Mouse (Mus musculus): ENCODE results near the gene Jpt1.
"Not testable (repeated sequence)": the region's sequence is repeated elsewhere in the genome, so short reads cannot be mapped to it uniquely, and the experiment has no call there.

Jpt1 gene

DNA sequence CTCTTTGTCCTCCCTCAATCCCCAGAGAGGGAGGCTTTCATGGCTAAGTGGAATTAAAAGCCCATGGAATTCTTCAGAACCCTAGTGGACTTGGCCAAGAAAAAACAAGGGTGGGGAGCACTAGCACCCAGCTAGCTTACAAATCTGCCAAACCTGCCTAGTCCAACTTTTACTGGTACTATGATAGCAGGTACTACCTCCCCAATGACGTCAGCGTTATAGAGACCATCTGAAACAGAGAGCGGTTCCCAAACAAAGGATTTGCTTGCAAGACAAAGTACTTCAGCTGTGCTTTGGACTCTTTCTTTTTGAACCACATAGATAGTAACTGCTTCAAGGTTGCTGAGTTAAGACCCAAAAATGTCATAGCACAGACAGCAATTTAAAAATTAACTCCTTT, 2.2 kb downstream of the Jpt1 start:
- no peak for DNase-seq

DNA sequence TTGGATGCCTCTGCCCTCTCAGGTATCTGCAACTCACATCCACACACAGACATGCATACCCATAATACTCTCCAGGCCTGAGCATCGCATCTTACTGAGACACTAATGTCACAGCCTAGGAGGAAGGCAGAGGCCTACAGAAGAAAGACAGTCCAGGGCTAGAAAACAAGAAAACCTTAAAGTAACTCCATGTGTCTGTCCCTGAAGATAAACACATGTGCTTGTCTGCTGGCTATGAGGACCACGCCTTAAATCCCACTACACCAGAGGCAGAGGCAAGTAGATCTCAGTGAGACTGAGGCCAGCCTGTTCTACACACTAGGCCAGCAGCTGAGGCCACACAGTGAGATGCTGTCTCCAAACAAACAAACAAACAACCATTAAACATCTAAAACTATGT, 3.1 kb downstream of the Jpt1 start:
- no peak for DNase-seq

DNA sequence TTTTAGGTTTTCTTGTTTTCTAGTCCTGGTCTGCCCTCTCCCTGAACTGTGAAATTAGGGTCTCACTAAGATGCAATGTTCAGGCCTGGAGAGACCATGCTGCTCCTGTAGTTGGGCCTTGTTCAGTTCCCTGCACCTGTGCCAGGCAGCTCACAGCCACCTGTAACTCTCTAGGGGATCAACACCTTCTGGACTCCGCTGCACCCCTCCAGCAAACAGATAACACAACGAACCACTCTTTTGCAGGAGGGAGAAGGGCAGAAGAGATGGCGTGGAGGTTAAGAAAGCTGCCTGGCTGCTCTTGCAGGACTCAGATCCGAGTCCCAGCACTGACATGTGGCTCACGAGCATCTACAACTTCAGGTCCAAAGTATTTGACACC, 3.7 kb downstream of the Jpt1 start:
- DNase-seq: no peak

DNA sequence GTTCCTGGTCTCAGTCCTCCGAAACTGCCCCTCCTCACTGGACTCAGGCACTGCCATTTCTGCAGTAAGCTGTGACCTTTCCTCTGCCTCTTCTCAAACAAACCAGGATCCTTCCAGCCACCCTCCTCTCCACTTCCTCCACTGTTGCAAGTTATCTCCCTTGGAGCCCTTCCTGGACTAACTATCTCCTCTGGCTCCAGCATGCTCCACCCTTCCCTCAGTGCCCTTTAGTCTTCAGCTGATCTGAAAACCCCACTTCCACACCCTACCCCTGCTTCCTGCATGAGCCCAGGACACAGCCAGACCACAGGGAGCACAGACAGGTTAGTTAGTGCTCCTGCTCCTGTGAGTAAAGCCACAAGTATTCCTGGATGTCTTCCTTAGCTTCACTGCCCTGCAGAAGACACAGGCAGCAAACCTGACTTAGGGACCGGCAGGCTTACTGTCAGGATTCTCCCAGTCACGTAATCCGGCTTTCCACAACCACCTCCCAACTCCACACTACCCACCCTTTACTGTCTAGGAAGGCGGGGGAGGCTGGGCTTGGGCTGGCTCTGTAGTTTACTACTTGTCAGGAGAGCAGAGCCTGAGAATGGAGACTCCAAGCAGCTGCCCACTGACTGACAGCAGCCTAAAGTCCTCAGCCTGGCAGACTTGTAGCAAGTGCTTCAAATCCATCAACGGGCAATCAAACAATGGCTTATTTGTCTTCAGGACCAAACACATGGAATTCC, 4.2 kb downstream of the Jpt1 start:
- no peak for DNase-seq

DNA sequence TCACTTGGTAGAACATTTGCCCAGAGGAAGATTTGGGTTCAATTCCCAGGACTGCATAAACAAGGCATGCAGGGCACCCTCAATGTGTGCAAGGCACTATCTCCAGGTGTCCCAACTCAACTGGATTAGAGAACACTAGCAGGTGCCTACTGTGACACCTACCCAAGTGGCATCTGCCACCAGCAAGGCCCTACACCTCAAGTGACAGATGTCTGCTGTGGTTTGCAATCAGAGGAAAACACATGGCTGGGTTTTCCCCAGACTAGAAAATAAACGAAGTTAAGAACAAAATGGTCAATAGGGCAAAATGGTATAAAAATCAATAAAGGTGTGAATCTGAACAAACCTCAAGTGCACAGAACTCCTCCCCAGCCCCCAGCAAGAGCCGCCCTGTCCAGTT, 6.1 kb downstream of the Jpt1 start:
- no peak for DNase-seq

DNA sequence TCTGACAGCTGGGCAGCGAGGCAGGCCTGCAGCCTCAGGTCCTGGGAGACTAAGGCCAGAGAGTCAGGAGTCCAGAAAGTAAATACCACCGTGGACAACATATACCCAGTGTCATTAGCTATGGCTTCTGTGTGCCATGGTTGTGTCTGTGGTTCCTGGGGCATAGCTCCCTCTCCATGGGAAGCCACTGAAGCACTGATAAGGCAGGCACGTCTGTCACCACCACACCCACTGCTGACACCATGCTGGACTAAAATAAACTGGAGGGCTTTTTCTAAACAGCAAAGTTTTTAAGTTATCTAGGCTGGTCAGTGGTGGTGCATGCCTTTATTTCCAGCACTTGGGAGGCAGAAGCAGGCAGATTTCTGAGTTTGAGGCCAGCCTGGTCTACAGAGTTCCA, 7.6 kb downstream of the Jpt1 start:
- DNase-seq: no peak

DNA sequence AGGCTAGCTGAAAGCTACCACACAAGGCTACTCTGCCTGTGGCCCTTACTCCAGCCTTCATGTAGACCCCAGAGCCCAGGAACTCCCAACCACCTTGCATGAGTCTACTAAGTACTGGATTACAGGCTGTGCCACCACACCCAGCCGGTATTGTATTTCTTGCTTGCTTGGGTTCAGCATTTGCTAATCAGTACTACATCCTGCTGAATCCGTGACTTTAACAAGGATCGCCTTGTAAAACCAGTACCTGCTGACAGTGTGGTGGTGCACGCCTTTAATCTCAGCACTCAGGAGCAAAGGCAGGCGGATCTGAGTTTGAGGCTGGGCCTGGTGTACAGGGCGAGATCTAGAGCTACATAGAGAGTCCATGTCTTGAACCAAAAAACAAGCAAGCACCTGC, 11.6 kb downstream of the Jpt1 start:
- no peak for DNase-seq

DNA sequence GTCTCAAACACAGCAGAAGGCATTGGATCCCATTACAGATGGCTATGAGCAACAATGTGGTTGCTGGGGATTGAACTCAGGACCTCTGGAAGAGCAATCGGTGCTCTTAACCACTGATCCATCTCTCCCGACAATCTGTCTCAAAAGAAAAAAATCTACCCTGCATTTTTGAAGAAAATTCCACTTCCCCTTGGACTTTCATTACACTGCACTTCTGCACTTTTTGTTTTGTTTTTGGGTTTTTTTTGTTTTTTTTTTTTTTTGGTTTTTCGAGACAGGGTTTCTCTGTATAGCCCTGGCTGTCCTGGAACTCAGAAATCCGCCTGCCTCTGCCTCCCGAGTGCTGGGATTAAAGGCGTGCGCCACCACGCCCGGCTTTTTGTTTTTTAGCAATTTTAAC, 17.6 kb downstream of the Jpt1 start:
- not testable (repeated sequence) for DNase-seq

DNA sequence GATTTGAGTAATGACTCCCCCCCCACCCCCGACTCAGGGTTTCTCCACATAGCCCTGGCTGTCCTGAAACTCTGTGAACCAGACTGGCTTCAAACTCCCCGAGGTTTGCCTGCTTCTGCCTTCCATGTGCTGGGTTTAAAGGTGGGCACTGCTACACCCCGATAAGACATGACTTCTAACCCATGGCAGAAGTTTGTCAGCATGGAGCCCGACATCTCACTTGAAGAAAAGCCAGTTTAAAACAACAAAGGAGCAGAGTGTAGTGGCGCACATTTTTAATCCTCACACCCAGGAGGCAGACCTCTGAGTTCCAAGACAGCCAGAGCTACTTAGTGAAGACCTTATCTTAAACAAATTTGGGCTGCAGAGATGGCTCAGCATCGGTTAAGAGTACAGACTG, 21.8 kb downstream of the Jpt1 start:
- DNase-seq: no peak

DNA sequence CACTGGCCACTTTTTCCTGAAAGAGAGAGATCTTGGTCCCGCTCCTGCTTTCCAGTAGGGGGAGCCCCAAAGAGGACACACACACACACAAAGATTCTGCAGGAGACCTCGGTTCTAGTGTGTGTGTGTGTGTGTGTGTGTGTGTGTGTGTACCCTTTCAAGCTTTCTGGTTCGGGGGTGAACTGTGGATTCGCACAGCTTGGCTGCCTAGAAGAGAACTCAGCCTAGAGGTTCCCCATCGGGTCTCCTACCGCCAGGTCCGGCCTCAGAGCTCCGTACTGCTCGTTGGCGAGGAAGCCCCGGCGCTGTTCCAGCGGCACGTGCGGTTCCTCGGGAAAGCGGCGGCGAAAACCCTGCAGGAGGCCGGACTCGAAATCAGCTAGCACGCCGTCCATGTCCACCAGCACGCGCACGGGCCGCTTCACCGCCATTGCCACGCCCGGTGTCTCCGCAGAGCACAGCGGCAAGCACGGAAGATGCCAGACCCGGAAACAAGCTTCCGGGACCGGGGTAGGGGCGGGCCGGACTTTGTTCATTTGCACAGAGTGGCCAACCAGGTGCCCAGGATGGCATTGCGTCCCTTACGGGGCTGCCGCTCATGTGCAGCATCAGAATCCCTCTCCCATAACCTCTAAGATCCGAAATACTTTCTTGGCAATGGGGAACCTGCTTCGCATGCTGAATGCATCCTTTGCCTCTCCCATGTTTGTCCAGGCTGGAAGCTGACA, 22.7 kb downstream of the Jpt1 start, which contains the start of gene Nt5c:
Nt5c (minus strand) TSS at position 507 of the 728 bp plus-strand sequence.
- peak; percentile 85 for DNase-seq

DNA sequence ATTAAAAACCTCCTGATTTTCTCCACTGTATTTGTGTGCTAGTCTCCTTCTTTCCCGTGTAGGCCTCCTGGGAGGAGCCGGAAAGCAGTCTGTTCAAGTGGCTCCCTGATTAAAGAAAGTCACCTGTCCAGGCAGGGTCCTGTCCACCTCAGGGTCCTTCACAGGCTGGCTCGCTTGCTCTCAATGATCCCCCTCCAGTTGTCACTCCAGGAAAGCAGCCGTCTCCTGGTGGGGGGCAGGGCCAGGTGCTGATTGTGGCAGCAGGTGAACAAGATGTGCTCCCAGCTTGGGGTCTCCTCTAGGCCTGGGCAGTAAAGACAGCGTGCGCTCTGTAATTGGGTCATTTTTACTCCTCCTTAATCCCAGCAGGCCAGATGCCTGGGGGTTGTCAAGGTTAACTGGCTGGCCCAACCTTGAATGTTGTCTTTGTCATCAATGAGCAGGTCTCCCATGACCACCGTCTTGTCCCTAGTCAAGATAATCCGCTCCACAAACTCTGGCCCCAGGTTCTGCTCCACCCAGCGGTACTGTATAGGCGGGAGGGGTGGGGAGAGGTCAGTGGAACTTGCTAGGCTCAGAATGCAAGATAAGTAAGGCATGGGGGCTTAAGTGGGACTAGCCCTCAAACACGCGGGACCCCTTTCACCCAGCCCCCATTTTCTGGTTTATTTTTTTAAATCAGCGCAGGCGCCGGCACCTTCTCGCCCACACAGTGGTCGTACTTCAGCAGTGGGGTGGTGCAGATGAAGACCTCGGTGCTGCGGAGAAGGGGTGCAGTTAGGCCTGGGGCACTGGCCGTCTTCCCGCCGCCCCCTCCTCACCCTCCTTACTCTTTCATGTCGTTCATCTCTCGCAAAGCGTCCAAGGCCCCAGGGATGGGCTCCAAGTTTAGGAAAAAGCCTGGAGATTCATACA, 23.5 kb downstream of the Jpt1 start:
- no peak for DNase-seq

DNA sequence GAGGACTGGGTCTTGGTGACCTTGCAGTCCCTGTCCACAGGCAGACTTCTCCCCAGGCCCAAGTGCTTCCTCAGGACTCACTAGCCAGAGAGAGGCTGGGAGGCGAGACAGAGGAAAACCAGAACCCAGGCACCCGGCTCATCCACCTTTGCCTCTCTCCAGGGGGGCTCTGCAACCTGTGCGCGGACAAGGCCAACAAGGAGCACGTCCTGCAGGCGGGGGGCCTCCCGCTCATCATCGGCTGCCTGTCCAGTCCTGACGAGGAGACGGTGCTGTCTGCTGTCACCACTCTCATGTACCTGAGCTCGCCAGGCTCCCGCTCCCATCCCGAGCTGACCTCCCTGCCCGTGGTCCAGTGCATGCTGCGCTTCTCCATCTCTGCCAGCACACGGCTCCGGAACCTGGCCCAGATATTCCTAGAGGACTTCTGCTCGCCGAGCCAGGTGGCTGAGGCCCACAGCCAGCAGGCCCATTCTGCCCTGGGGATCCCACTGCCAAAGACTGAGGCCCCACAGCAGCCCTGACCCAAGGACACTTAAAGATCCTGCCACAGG, 25.6 kb downstream of the Jpt1 start:
- DNase-seq: peak; percentile 83

DNA sequence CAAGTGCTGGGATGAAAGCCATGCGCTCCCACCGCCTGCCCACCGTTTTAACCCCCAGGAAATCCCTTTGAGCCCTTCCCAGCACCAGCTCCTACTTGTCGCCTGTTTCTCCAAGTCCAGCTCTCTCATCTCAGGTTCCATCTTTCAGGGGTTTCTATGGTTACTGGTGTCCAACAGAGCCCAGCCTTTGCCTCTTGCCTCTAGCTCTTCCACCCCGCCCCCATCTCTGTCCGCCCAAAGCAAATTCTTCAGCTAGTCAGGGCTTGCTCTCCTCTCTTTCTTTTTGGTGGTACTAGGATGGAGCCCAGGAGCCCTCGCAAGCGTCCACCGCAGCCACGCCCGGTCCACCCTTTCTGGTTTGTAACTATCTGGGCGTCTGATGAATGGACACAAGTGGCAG, 29.0 kb downstream of the Jpt1 start:
- no peak for DNase-seq

DNA sequence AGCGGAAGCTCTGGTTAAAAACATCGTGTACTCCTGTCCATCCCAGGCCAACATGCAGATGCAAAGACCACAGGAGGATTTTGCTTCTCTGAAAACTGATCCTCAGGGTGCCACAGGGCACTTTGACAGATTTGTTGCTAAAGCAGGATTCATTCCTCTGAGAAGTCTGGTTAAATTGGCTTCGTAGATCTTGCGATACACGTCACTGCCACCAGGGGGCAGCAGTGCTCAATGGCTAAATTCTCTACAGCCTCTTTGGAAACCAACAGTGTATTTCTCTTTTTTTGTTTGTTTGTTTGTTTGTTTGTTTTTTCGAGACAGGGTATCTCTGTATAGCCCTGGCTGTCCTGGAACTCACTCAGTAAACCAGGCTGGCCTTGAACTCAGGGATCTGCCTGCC, 30.5 kb downstream of the Jpt1 start:
- peak; percentile 66 for DNase-seq

DNA sequence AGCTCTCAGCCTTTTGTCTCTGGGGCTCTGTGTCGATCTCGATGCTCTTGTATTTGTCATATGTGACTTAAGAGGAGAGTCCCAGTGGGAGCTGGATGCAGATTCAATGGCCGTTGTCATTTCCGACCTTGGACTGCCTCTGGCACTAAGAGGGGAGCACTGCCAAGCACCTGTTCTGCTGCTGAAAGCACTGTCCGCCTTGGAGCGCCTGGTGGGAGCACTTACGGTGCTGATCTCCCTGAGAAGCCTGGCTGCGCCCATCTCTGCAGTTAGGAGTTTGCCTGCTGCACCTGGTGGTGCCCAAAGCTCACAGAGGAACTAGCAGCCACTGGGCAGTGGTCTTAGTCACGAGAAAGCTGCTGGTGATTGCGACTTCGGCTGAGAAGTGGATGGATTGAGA, 30.9 kb downstream of the Jpt1 start:
- no peak for DNase-seq

DNA sequence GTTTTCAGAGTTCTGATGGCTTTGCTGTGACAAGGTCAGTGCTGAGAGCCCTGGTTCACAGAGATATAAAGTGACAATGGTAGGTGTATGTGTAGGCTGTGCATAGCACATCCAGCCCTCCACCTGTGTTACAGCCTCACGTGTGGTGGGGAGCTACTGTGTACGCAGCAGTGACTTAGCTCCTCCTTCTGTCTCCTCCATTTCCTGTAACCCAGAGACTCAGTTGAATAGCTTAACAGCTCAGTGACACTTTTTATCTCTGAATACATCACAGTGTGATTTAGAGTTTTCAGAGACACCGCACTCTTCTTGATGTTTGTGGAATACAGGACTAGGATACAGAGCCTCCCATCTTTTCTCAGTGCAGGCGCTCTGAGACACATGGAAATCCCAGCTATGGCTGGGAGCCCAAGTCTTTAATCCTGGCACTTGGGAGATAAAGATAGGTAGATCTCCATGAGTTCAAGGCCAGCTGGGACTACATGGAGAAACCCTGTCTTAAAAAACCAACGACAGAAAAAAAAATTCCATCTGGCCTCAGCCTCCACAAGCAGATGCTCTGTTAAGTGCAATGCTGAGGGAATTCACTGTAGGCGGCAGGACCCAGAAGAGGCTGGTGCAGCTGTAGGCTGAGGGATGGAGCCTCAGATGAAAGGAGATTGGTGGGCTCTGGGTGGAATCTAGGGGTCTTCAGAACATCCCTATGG, 32.5 kb downstream of the Jpt1 start:
- no peak for DNase-seq

DNA sequence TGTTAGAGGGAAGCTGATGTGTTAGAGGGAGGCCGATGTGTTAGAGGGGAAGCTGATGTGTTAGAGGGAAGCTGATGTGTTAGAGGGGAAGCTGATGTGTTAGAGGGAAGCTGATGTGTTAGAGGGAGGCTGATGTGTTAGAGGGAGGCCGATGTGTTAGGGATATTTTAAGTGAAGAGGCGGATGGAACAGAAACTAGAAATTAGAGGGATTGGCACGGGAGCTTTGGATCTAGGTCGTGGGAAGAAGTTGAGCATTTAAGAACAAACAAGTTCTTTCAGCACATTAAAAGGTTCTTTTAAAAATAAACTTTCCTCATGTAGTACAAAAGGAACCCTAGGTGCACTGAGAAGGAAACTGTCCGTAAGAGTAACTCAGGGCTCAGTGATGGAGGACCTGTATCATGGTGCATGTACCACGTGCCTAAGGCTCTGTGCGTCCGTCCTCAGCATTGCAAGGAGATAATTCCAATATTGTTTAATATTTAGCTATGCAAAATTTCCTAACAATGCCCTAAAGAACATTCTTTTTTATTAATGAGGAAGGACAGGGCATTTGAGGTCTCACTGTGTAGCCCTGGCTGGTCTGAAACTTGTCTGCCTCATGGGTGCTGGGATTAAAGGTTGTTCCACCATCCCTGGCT, 35.8 kb downstream of the Jpt1 start:
- DNase-seq: no peak

DNA sequence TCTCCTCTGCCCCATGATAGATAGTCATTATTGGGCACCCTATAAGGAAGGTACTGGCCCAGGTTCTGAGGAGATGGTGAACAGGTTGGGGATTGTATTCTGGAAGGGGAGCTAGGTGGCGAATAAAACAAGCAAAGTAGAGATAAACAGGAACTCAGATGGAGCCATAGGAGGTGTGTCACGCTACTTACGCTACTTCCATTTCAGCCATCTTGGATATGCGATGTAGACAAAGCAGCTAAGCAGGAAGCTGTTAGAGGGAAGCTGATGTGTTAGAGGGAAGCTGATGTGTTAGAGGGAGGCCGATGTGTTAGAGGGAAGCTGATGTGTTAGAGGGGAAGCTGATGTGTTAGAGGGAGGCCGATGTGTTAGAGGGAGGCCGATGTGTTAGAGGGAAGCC, 36.8 kb downstream of the Jpt1 start:
- not testable (repeated sequence) for DNase-seq

DNA sequence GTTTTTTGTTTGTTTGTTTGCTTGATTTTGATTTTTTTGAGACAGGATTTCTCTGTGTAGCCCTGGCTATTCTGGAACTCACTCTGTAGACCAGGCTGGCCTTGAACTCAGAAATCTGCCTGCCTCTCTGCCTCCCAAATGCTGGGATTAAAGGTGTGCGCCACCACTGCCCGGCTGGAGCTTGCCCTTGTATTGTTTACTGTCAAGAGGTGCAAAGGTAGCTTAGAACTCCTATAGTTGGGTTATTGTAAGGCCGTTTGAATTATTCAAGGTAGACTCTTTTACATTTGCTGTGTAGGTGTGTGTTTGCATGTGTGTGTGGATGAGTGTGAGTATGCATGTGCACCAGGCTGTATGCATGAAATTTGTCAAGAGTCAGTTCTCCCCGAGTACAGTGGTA, 37.6 kb downstream of the Jpt1 start:
- not testable (repeated sequence) for DNase-seq

DNA sequence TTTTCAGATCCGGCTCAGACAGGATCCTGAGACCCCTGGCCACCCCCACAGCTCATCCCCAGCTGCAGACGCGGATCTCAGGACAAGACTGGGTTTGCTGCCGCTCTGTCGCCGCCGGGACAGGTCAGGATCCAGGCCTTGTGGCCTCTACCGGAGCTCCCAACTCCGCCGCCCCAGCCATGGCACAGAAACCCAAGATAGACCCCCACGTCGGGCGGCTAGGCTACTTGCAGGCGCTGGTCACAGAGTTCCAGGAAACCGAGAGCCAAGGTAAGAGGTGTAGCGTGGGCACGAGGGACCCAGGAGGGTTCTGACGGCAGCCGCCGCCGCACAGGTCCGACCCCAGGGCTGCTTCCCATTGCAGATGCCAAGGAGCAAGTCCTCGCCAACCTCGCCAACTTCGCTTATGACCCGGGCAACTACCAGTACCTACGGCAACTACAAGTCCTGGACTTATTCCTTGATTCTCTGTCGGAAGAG, 38.4 kb downstream of the Jpt1 start:
- DNase-seq: no peak

DNA sequence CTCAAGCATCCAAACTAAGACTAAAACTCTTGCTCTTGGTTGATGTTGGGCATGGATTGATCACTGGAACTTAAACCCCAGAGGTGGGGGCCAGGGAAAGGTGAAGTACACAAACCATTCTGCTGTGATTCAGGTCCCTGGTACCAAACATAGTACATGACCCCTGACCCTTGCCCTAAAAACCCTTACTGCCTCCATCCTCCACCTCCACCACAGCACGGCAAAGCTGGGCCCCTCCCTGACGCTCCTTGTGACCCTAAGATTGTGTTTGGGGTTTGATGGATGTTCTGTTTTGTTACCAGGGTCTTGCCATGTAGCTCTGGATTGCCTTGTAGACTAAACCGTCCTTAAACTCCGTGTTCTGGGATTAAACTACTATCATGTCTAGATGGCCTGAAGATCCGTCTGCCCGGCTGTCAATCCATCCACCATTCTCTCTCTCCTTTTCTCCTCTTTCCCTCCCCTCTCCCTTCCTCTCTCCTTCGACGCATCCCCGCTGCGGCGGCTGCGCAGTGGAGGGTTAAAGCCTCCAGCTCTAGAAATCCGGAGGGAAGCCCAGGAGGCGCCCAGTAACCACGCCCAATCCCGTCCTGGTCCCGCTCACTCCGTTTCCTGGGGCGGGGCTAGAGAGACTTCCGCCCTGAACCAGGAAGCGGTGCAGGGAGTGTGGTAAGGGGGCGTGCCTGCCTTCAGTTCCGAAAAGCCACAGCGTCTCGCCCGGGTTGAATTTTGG, 39.0 kb downstream of the Jpt1 start, which contains the start of gene Armc7:
Armc7 (plus strand) TSS at position 643 of the 733 bp plus-strand sequence.
- peak; percentile 94 for DNase-seq
